Mouse (Mus musculus) adrenal gland, adult 10 weeks (tissue): Measurements from ENCODE around the gene Ankrd40. TPM values are rescaled to one million over a fixed set of nuclear protein-coding genes. Genes with fewer than 3 reads are reported as not detected.

ENCODE experiments used
- polyA plus RNA-seq: library from polyadenylated mRNA; stranded (reverse); fragments of 350-450 nt; fragmentation: Illumina TruSeq; extraction: RNeasy Lipid Tissue Mini Kit (QIAGEN cat#74804); gene quantifications from one replicate; pipeline ENCODE4 v1.2.3, GENCODE M21; 2014; ENCODE audit warnings: low read depth, low replicate concordance

Gene Ankrd40
- polyA plus RNA-seq: 124 TPM

DNA sequence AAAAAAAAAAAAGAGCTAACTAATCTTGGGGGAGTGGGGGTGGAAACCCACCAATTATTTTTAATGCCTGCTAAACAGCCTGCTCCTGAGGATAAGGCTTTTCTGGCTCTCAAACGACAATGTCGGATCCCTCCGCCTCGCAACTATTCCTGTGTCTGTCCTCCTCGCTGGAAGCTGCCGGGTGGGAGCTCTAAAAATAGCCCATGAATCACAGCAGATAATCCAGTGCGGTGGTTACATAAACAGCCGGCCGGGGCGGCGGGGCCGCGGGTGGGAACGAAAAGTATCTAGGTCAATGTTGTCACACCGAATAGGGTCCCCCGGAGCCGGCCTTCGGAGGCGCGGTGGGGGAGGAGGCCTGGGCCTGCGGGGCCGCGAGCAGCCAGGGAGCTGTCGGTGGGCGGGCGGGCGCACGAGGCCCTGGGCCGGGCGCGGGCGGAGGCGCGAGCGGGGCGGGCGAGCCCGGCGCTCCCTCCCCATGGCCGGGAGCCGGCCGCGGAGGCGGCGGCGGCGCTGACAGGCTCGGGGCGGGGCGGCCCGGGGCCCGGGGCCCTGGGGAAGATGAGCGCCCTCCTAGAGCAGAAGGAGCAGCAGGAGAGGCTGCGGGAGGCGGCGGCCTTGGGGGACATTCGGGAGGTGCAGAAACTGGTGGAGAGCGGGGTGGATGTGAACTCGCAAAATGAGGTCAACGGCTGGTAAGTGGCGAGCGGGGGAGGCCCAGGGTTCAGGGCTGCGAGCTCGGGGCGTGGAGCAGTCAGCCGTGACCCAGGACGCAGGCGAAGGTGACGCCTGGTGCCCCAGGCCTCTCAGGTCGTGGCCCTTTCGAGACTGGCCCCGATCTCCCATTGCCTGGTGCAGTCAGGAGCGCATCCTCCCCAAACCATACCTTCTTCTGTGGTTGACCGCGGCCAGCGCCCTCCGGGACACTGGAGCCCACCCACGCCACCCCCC is at the start of gene Ankrd40:
Gene Ankrd40, plus strand, starts transcription at position 309 of the 951 bp plus-strand sequence.

DNA sequence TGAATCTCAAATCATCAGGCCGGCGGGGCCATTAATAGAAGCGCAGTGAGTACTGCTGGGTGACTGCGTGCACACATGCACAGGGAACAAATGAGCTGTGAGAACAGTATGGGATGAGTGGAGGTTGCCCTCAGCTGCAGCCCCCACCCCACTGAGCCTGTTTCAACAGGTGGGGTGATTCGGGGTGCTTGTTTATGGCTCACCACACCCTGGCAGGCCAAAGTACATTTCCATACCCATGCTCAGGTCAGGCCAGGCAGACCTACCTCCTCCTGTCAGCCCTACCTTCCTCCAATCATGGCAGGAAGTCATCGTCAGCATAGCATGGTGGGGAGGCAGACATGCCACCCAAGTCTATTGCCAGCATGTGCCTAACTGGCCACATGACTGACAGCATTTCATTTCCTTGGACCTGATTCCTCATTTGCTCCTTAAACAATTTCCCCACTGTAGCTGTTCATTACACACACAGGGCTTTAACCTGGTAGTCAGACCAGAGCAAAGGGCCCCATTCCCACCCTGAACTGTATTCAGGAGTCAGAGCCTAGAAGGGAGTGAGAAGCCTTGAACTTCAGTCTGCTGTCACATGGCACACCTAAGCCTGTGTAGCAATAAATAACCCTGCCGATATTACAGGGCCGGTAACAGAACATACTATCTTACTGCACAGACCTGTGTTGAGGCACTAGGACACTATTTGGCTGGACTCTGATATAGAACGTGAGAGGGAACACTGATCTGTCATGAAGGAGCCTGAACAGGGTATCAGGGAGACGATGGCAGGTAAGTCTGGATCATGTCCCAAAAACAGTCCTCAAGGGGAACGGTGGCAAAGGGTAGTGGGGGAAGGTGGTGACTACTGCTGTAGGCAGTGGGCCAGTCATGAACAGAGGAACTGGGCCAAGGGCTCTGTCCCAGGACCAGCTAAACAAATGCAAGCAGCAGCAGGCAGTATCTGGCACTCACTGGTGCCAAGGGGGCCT is 46.3 kb upstream of the Ankrd40 start, which contains the start of gene Gm21885:
Gene Gm21885, plus strand, starts transcription at position 675 of the 983 bp plus-strand sequence.

DNA sequence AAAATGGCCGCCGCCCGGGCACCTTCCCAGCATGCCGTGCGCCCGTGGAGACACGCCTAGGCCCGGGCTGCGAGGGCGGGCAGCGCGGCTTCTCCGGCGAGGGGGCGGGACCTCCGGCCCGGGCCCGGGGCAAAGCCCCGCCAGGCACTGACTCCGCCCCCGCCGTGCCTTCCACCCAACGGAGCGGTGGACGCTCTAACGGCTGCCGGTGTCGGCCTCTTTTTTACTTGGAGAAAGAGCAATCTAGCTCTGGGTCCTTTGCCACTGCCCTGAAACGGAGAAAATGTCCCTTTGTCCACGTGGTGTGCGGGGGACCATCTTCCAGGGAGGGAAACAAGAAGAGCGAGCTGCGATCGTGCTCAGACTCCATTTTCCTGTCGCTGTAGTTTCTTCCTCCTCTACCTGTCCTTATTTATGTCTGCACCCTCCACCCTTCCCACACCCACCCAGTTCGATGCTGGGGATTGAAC is 5.8 kb upstream of the Ankrd40 start, which contains the start of gene Luc7l3:
Gene Luc7l3, minus strand, starts transcription at position 58 of the 470 bp plus-strand sequence.

Other genes starting within 250 kb of the Ankrd40 start
- 595 TPM for gene Tob1, start 116.5 kb upstream of the Ankrd40 start, polyA plus RNA-seq
- not detected for gene Wfikkn2, start 82.0 kb upstream of the Ankrd40 start, polyA plus RNA-seq
- not detected for gene Gm21885, start 46.1 kb upstream of the Ankrd40 start, polyA plus RNA-seq
- 185 TPM for gene Luc7l3, start 6.0 kb upstream of the Ankrd40 start, polyA plus RNA-seq
- 0.58 TPM for gene Abcc3, start 65.0 kb downstream of the Ankrd40 start, polyA plus RNA-seq
- not detected for gene Cacna1g, start 146.2 kb downstream of the Ankrd40 start, polyA plus RNA-seq
- gene Spata20, start 158.2 kb downstream of the Ankrd40 start, polyA plus RNA-seq: not detected
- 1.2 TPM for gene Epn3, start 172.0 kb downstream of the Ankrd40 start, polyA plus RNA-seq
- not detected for gene Mycbpap, start 193.7 kb downstream of the Ankrd40 start, polyA plus RNA-seq
- 9.0 TPM for gene Rsad1, start 221.3 kb downstream of the Ankrd40 start, polyA plus RNA-seq
- not detected for gene Chad, start 237.0 kb downstream of the Ankrd40 start, polyA plus RNA-seq